Mouse (Mus musculus) spleen, adult 2 months (tissue): ENCODE data around the gene Nsmce1.

Source experiments
- CTCF ChIP-seq: fragments of 200-500 bp; IDR thresholded peaks from 2 replicates; pipeline ENCODE4 v1.5.1; 2011; ENCODE audit warnings: mild to moderate bottlenecking, inconsistent platforms; ENCODE audit not compliant: insufficient read depth, insufficient read length, insufficient replicate concordance; ENCODE audit errors: extremely low read depth
- POLR2A ChIP-seq: fragments of 200-500 bp; IDR thresholded peaks from 2 replicates; pipeline ENCODE4 v1.6.1; 2011; ENCODE audit warnings: low read depth, low read length, inconsistent platforms

GRCm38 (mm10) chr7:125488706-125489105, 2.7 kb downstream of the Nsmce1 start:
- no peak for TF ChIP-seq CTCF
- TF ChIP-seq POLR2A, result no peak; the same call in 1 of the 2 replicates
